Mouse (Mus musculus): Measurements from ENCODE around the gene Aldh1l1. TPM values are rescaled to one million over a fixed set of nuclear protein-coding genes. Genes with fewer than 3 reads are reported as not detected.

Gene Aldh1l1
- polyA plus RNA-seq, 1 experiment from 2014 or later, result 4.1 TPM

DNA sequence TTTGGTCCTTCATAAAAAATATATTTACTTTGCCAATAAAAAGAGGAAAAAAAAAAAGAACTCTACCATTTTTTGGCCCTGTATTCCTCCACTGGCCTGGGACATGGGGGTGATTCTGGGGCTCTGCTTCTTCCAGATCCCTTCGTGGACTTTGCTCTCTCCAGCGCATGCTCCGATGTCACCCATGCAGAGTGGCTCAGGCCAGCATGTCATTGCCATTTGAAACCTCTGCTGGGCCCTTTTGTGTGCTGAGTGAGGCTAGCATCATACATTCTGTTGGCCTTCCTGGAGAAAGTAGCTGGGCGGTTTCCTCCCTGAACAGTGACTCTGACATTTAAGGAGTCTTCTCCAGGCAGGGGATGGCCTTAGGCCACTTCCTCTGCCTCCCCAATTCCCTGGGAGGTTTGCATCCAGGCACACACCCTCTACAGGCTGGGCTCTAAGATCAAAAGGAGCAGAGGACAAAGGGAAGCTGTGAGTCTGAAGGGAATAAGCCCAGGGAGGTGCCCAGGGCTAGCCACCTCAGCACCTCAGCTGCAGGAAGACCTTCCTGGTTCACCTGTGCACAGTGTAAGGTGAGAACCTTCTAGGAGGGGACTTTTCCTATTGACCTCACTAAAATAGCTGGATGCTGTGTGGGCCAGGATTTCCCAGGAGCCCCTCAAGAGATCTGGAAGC, 10.9 kb upstream of the Aldh1l1 start:
- Histone ChIP-seq H3K36me3 (ENCODE audit: control insufficient read depth, insufficient read depth, low read length) (no peaks in the 10 kb centered on the region), H3K9ac (ENCODE audit: low read length) (no peak overlapping the region), H3K27ac (ENCODE audit: low read depth, low read length) (no peak overlapping the region), H3K4me3 (ENCODE audit: low read depth, low read length) (no peak overlapping the region), H3K9me3 (ENCODE audit: control insufficient read depth, low read length) (no peaks in the 10 kb centered on the region), H3K4me1 (ENCODE audit: control insufficient read depth, insufficient read depth, low read length) (0 out of 2 replicates have a peak, but pooled peaks cover 3% of the 10 kb centered on the region), H3K27me3 (ENCODE audit: control insufficient read depth, insufficient read depth, low read length) (no peaks in the 10 kb centered on the region), H3K4me2 (no peak overlapping the region)
- ATAC-seq (ENCODE audit: low FRiP score), result peak; percentile 29; the same call in 1 of the 2 replicates
- no peak for DNase-seq (ENCODE audit: low spot score, missing footprints)
- WGBS, result 80% methylated on average over 4 of the region's 4 CpGs

DNA sequence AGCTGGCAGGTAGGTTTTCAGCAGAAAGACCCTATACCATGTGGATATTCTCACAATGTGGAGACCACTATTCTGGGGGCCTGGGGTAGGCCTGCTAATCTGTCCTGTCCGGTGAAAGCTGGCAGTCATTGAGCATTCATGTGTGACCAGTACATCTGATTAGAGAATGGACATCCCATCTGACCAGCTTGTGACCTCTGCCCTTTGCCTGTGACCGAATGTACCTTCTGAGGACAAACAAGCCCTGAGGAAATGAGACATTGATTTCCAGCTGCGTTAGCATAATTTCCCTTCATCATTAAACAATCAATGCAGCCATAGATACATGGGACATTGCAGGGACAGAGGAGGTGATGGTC, 10.4 kb upstream of the Aldh1l1 start:
- H3K27me3 ChIP-seq (ENCODE audit: control insufficient read depth, insufficient read depth, low read length), result no peaks in the 10 kb centered on the region
- DNase-seq (ENCODE audit: low spot score, missing footprints) (no peak), ATAC-seq (ENCODE audit: low FRiP score) (peak; percentile 26; the same call in 1 of the 2 replicates)
- H3K4me1 ChIP-seq (ENCODE audit: control insufficient read depth, insufficient read depth, low read length), result 0 out of 2 replicates have a peak, but pooled peaks cover 3% of the 10 kb centered on the region
- H3K4me2 ChIP-seq, result no peak overlapping the region
- WGBS, result 53% methylated on average over 3 of the region's 3 CpGs
- H3K9me3 ChIP-seq (ENCODE audit: control insufficient read depth, low read length), result no peaks in the 10 kb centered on the region
- H3K36me3 ChIP-seq (ENCODE audit: control insufficient read depth, insufficient read depth, low read length), result no peaks in the 10 kb centered on the region
- no peak overlapping the region for H3K9ac ChIP-seq (ENCODE audit: low read length)
- H3K4me3 ChIP-seq (ENCODE audit: low read depth, low read length), result no peak overlapping the region
- no peak overlapping the region for H3K27ac ChIP-seq (ENCODE audit: low read depth, low read length)

- WGBS, result 77% methylated on average over 14 of the region's 14 CpGs
- Histone ChIP-seq H3K27ac (ENCODE audit: low read depth, low read length) (no peak overlapping the region), H3K9me3 (ENCODE audit: control insufficient read depth, low read length) (no peaks in the 10 kb centered on the region), H3K9ac (ENCODE audit: low read length) (no peak overlapping the region), H3K4me3 (ENCODE audit: low read depth, low read length) (no peak overlapping the region), H3K4me2 (no peak overlapping the region), H3K27me3 (ENCODE audit: control insufficient read depth, insufficient read depth, low read length) (no peaks in the 10 kb centered on the region), H3K36me3 (ENCODE audit: control insufficient read depth, insufficient read depth, low read length) (no peaks in the 10 kb centered on the region), H3K4me1 (ENCODE audit: control insufficient read depth, insufficient read depth, low read length) (0 out of 2 replicates have a peak, but pooled peaks cover 3% of the 10 kb centered on the region)
- DNase-seq (ENCODE audit: low spot score, missing footprints), result no peak
- no peak for ATAC-seq (ENCODE audit: low FRiP score)
Observed at GRCm38 (mm10) chr6:90476941-90477518, 9.2 kb upstream of the Aldh1l1 start.

GRCm38 (mm10) chr6:90484249-90484648, 2.0 kb upstream of the Aldh1l1 start:
- no peaks in the 10 kb centered on the region for H3K27me3 ChIP-seq (ENCODE audit: control insufficient read depth, insufficient read depth, low read length)
- no peak overlapping the region for H3K9ac ChIP-seq (ENCODE audit: low read length)
- DNase-seq (ENCODE audit: low spot score, missing footprints) (no peak), ATAC-seq (ENCODE audit: low FRiP score) (no peak)
- H3K4me3 ChIP-seq (ENCODE audit: low read depth, low read length), result no peak overlapping the region
- H3K27ac ChIP-seq (ENCODE audit: low read depth, low read length), result no peak overlapping the region
- no peaks in the 10 kb centered on the region for H3K9me3 ChIP-seq (ENCODE audit: control insufficient read depth, low read length)
- no peaks in the 10 kb centered on the region for H3K36me3 ChIP-seq (ENCODE audit: control insufficient read depth, insufficient read depth, low read length)
- no peak overlapping the region for H3K4me2 ChIP-seq
- 79% methylated on average over 3 of the region's 3 CpGs for WGBS
- no peaks in the 10 kb centered on the region for H3K4me1 ChIP-seq (ENCODE audit: control insufficient read depth, insufficient read depth, low read length)

- ATAC-seq (ENCODE audit: low FRiP score) (no peak), DNase-seq (ENCODE audit: low spot score, missing footprints) (no peak)
- Histone ChIP-seq H3K4me3 (ENCODE audit: low read depth, low read length) (no peak overlapping the region), H3K4me2 (no peak overlapping the region), H3K4me1 (ENCODE audit: control insufficient read depth, insufficient read depth, low read length) (no peaks in the 10 kb centered on the region), H3K27ac (ENCODE audit: low read depth, low read length) (no peak overlapping the region), H3K36me3 (ENCODE audit: control insufficient read depth, insufficient read depth, low read length) (no peaks in the 10 kb centered on the region), H3K9me3 (ENCODE audit: control insufficient read depth, low read length) (no peaks in the 10 kb centered on the region), H3K27me3 (ENCODE audit: control insufficient read depth, insufficient read depth, low read length) (no peaks in the 10 kb centered on the region), H3K9ac (ENCODE audit: low read length) (no peak overlapping the region)
- WGBS, result 77% methylated on average over 5 of the region's 5 CpGs
Observed at GRCm38 (mm10) chr6:90484876-90485275, 1.4 kb upstream of the Aldh1l1 start.

DNA sequence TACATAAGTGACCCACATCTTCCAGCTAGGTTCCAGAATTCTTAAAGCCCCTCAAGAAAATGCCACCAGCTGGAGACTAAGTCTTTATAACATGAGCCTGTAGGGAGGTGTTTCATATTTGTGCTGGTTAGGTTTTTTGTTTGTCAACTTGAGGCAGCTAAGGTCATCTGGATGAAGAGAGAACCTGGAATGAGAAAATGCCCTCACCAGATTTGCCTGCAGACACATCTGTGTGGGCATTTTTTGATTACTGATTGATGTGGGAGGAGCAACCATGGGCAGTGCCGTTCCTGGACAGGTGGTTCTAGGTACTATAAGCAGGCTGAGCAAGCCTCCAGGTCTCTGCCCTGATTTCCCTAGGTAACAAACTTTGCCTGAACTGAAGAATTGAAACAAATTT, 1.3 kb downstream of the Aldh1l1 start:
- H3K36me3 ChIP-seq (ENCODE audit: control insufficient read depth, insufficient read depth, low read length), result no peaks in the 10 kb centered on the region
- ATAC-seq (ENCODE audit: low FRiP score) (no peak), DNase-seq (ENCODE audit: low spot score, missing footprints) (no peak)
- no peak overlapping the region for H3K9ac ChIP-seq (ENCODE audit: low read length)
- 86% methylated on average over 1 of the region's 1 CpGs for WGBS
- no peak overlapping the region for H3K27ac ChIP-seq (ENCODE audit: low read depth, low read length)
- H3K27me3 ChIP-seq (ENCODE audit: control insufficient read depth, insufficient read depth, low read length), result no peaks in the 10 kb centered on the region
- H3K4me1 ChIP-seq (ENCODE audit: control insufficient read depth, insufficient read depth, low read length), result no peaks in the 10 kb centered on the region
- no peak overlapping the region for H3K4me2 ChIP-seq
- no peak overlapping the region for H3K4me3 ChIP-seq (ENCODE audit: low read depth, low read length)
- H3K9me3 ChIP-seq (ENCODE audit: control insufficient read depth, low read length), result no peaks in the 10 kb centered on the region

DNA sequence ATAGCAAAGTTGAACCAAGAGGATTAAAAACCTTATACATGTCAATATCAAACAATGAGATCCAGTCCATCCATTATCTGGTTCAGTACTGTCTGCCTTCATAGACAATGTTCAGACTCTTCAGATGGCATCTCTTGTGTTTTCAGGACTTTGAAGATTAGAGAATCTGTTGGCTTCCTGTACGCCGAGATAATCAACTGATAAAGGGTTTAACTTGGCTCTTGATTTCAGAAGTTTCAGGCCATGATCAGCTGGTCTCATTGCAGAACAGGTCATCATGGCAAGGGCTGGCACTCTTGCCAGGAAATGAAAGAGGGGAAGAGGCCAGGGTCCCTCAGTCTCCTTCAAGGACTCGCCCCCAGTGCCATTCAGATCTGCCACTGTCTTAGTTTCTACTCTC, 3.3 kb downstream of the Aldh1l1 start:
- H3K36me3 ChIP-seq (ENCODE audit: control insufficient read depth, insufficient read depth, low read length), result no peaks in the 10 kb centered on the region
- no peaks in the 10 kb centered on the region for H3K4me1 ChIP-seq (ENCODE audit: control insufficient read depth, insufficient read depth, low read length)
- H3K4me3 ChIP-seq (ENCODE audit: low read depth, low read length), result no peak overlapping the region
- no peak overlapping the region for H3K4me2 ChIP-seq
- no peaks in the 10 kb centered on the region for H3K27me3 ChIP-seq (ENCODE audit: control insufficient read depth, insufficient read depth, low read length)
- 94% methylated on average over 3 of the region's 3 CpGs for WGBS
- no peak overlapping the region for H3K9ac ChIP-seq (ENCODE audit: low read length)
- DNase-seq (ENCODE audit: low spot score, missing footprints), result no peak
- no peaks in the 10 kb centered on the region for H3K9me3 ChIP-seq (ENCODE audit: control insufficient read depth, low read length)
- ATAC-seq (ENCODE audit: low FRiP score), result no peak
- no peak overlapping the region for H3K27ac ChIP-seq (ENCODE audit: low read depth, low read length)

DNA sequence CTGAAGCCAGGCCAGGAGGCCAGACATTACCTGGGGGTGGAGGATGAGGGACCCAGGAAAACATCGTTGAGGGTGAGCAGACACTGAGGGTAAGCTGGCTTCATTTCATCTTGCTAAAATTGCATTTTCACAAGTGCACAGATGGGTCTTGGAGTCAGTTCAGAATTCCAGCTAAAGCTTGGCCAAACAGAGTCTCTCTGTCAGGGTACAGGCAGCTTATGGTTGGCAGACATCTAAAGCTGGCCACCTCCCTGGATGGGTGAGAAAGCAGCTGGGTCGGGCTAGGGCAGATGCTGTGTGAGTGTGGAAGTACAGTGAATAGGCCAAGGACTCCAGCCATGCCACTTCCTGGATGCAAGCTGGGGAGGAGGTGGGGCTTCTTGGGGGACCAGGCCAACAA, 4.7 kb downstream of the Aldh1l1 start:
- ATAC-seq (ENCODE audit: low FRiP score), result no peak
- Histone ChIP-seq H3K9ac (ENCODE audit: low read length) (no peak overlapping the region), H3K36me3 (ENCODE audit: control insufficient read depth, insufficient read depth, low read length) (no peaks in the 10 kb centered on the region), H3K27me3 (ENCODE audit: control insufficient read depth, insufficient read depth, low read length) (no peaks in the 10 kb centered on the region), H3K4me2 (no peak overlapping the region), H3K4me1 (ENCODE audit: control insufficient read depth, insufficient read depth, low read length) (peaks cover 4% of the 10 kb centered on the region; the same call in 1 of the 2 replicates), H3K27ac (ENCODE audit: low read depth, low read length) (no peak overlapping the region), H3K4me3 (ENCODE audit: low read depth, low read length) (no peak overlapping the region), H3K9me3 (ENCODE audit: control insufficient read depth, low read length) (no peaks in the 10 kb centered on the region)
- no peak for DNase-seq (ENCODE audit: low spot score, missing footprints)
- WGBS, result 81% methylated on average over 2 of the region's 2 CpGs

DNA sequence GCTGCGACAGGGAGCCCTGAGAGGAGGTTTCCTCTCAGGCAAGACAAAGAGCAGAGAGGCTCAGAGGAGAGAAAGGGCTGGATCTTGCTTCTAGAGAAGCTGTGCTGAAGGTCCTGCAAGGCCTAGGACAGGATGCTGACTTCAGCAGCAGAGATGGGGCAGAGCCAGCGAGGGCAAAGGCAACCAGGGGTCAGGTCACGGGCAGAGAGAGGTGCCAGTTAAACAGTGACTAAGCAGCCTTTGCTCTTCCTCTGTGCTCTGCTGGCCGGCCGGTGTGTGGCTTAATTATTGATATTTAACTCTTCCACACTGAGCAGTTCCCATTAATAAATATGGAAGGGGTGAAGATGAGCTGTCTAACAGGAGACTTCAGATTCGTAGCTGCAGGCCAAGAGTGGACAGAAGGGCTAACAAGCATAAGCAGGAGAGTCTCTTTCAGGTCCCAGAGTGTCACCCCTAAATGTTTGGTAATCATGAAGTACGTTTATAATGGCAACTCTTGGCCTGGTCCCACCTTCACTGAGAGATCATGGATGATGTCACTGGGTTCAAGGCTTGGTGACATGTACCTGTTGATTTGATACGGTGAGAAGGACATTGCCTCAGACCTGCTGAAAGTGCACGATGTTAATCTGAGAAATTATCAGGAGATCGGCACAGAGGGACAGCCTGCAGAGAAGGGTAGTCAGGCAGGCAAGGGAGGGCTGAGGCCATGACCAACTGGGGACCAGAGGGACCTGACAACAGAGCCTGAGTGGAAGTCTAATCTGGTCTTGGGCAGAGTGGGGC, 5.9 kb downstream of the Aldh1l1 start:
- WGBS, result 85% methylated on average over 10 of the region's 10 CpGs
- H3K9me3 ChIP-seq (ENCODE audit: control insufficient read depth, low read length), result no peaks in the 10 kb centered on the region
- no peak overlapping the region for H3K4me2 ChIP-seq
- DNase-seq (ENCODE audit: low spot score, missing footprints) (no peak), ATAC-seq (ENCODE audit: low FRiP score) (no peak)
- no peak overlapping the region for H3K9ac ChIP-seq (ENCODE audit: low read length)
- no peak overlapping the region for H3K4me3 ChIP-seq (ENCODE audit: low read depth, low read length)
- no peak overlapping the region for H3K27ac ChIP-seq (ENCODE audit: low read depth, low read length)
- H3K27me3 ChIP-seq (ENCODE audit: control insufficient read depth, insufficient read depth, low read length), result no peaks in the 10 kb centered on the region
- H3K4me1 ChIP-seq (ENCODE audit: control insufficient read depth, insufficient read depth, low read length), result peaks cover 4% of the 10 kb centered on the region; the same call in 1 of the 2 replicates
- H3K36me3 ChIP-seq (ENCODE audit: control insufficient read depth, insufficient read depth, low read length), result no peaks in the 10 kb centered on the region

Measured in midbrain, embryonic 11.5 days (tissue).